Mouse (Mus musculus) MEL (cell line): Measurements from ENCODE around the gene Dock1. TPM values are rescaled to one million over a fixed set of nuclear protein-coding genes. Genes with fewer than 3 reads are reported as not detected.

Experiments
- DNase-seq: peaks from one replicate; pipeline ENCODE4 v3.0.0; 2011; ENCODE audit warnings: low read depth, low spot score
- H3K27ac ChIP-seq: 2 replicates; pipeline ENCODE4 v1.5.1; 2012; ENCODE audit warnings: low read depth, mild to moderate bottlenecking, control low read depth, low read length, moderate library complexity; ENCODE audit not compliant: control insufficient read depth
- H3K27me3 ChIP-seq, 2 experiments: fragments of 150-350 bp in 1 of 2; sonication (generic) in 1 of 2; 2 replicates each; pipeline ENCODE4 v1.6.1; 2012; ENCODE audit warnings: low read length in 2 of 2, mild to moderate bottlenecking in 2 of 2, improper control_type of control experiment in 1 of 2, moderate library complexity in 1 of 2; ENCODE audit not compliant: insufficient read depth in 2 of 2, control insufficient read depth in 1 of 2
- H3K36me3 ChIP-seq, 2 experiments: 2 replicates each; pipeline ENCODE4 v1.6.1; 2012 to 2014; ENCODE audit warnings: low read length in 2 of 2, improper control_type of control experiment in 1 of 2, inconsistent platforms in 1 of 2, mild to moderate bottlenecking in 1 of 2; ENCODE audit not compliant: insufficient read depth in 2 of 2, control insufficient read depth in 1 of 2
- H3K4me1 ChIP-seq, 2 experiments: fragments of 150-350 bp in 1 of 2; sonication (generic) in 1 of 2; 2 replicates each; pipeline ENCODE4 v1.6.1; 2012; ENCODE audit warnings: low read length in 2 of 2, improper control_type of control experiment in 1 of 2, mild to moderate bottlenecking in 1 of 2; ENCODE audit not compliant: insufficient read depth in 2 of 2, control insufficient read depth in 1 of 2
- H3K4me3 ChIP-seq, 2 experiments: fragments of 150-350 bp in 1 of 2; sonication (generic) in 1 of 2; 2 replicates each; pipeline ENCODE4 v1.5.1; 2012; ENCODE audit warnings: low read depth in 2 of 2, low read length in 2 of 2, mild to moderate bottlenecking in 2 of 2, moderate library complexity in 2 of 2, control low read depth in 1 of 2, improper control_type of control experiment in 1 of 2; ENCODE audit not compliant: control insufficient read depth in 1 of 2, insufficient read depth in 1 of 2
- H3K79me2 ChIP-seq: 2 replicates; pipeline ENCODE4 v1.6.1; 2012; ENCODE audit warnings: mild to moderate bottlenecking, low read length, moderate library complexity; ENCODE audit not compliant: control insufficient read depth, poor library complexity, insufficient read depth
- H3K9ac ChIP-seq: 2 replicates; pipeline ENCODE4 v1.6.1; 2012; ENCODE audit warnings: low read depth, mild to moderate bottlenecking, control low read depth, low read length, moderate library complexity; ENCODE audit not compliant: control insufficient read depth, poor library complexity, severe bottlenecking
- H3K9me3 ChIP-seq: fragments of 150-350 bp; sonication (generic); replicated peaks from 2 replicates; pipeline ENCODE4 v1.6.1; 2012; ENCODE audit warnings: mild to moderate bottlenecking, low read length, improper control_type of control experiment, moderate library complexity; ENCODE audit not compliant: insufficient read depth
- BHLHE40 ChIP-seq: IDR thresholded peaks from 2 replicates; pipeline ENCODE4 v1.6.1; 2012; ENCODE audit warnings: low read depth, mild to moderate bottlenecking, inconsistent platforms, low read length, improper control_type of control experiment, borderline replicate concordance
- CHD2 ChIP-seq: IDR thresholded peaks from 2 replicates; pipeline ENCODE4 v1.6.1; 2011; ENCODE audit warnings: low read length, improper control_type of control experiment
- CTCF ChIP-seq, 3 experiments: IDR thresholded peaks in 2 of 3; conservative IDR thresholded peaks in 1 of 3; 2 replicates each; pipeline ENCODE4 v1.5.1; 2011 to 2012; ENCODE audit warnings: low read length in 3 of 3, low read depth in 2 of 3, mild to moderate bottlenecking in 2 of 3, improper control_type of control experiment in 1 of 3, inconsistent platforms in 1 of 3, mixed read lengths in 1 of 3, moderate library complexity in 1 of 3; ENCODE audit not compliant: control insufficient read depth in 1 of 3, insufficient read depth in 1 of 3, poor library complexity in 1 of 3, severe bottlenecking in 1 of 3
- ELF1 ChIP-seq: IDR thresholded peaks from 2 replicates; pipeline ENCODE4 v1.6.1; 2014; ENCODE audit warnings: low read depth, mild to moderate bottlenecking, inconsistent platforms, low read length, improper control_type of control experiment, moderate library complexity
- ETS1 ChIP-seq: IDR thresholded peaks from 2 replicates; pipeline ENCODE4 v1.6.1; 2012; ENCODE audit warnings: low read depth, mild to moderate bottlenecking, inconsistent platforms, low read length, improper control_type of control experiment, moderate library complexity
- GABPA ChIP-seq: IDR thresholded peaks from 2 replicates; pipeline ENCODE4 v1.6.1; 2012; ENCODE audit warnings: low read depth, mild to moderate bottlenecking, inconsistent platforms, low read length, improper control_type of control experiment, moderate library complexity
- JUND ChIP-seq: IDR thresholded peaks from 2 replicates; pipeline ENCODE4 v1.6.1; 2011; ENCODE audit warnings: low read depth, mild to moderate bottlenecking, improper control_type of control experiment, low read length
- MAFK ChIP-seq: IDR thresholded peaks from 2 replicates; pipeline ENCODE4 v1.6.1; 2011; ENCODE audit warnings: low read depth, mild to moderate bottlenecking, low read length, improper control_type of control experiment, borderline replicate concordance
- MAX ChIP-seq: IDR thresholded peaks from 2 replicates; pipeline ENCODE4 v1.6.1; 2011; ENCODE audit warnings: low read length, improper control_type of control experiment
- MAZ ChIP-seq: IDR thresholded peaks from 2 replicates; pipeline ENCODE4 v1.6.1; 2012; ENCODE audit warnings: low read depth, mild to moderate bottlenecking, inconsistent platforms, low read length, improper control_type of control experiment
- MEF2A ChIP-seq: IDR thresholded peaks from 2 replicates; pipeline ENCODE4 v1.6.1; 2014; ENCODE audit warnings: low read depth, mild to moderate bottlenecking, inconsistent platforms, low read length, improper control_type of control experiment; ENCODE audit not compliant: poor library complexity, insufficient replicate concordance, severe bottlenecking; ENCODE audit errors: extremely low read depth
- MXI1 ChIP-seq: IDR thresholded peaks from 2 replicates; pipeline ENCODE4 v1.6.1; 2011; ENCODE audit warnings: mild to moderate bottlenecking, low read depth, low read length, improper control_type of control experiment
- MYB ChIP-seq: IDR thresholded peaks from 2 replicates; pipeline ENCODE4 v1.6.1; 2011; ENCODE audit warnings: mild to moderate bottlenecking, low read depth, low read length, improper control_type of control experiment
- POLR2A ChIP-seq, 2 experiments: IDR thresholded peaks; 2 replicates each; pipeline ENCODE4 v1.6.1; 2011 to 2012; ENCODE audit warnings: low read length in 2 of 2, mild to moderate bottlenecking in 2 of 2, control low read depth in 1 of 2, improper control_type of control experiment in 1 of 2, low read depth in 1 of 2, moderate library complexity in 1 of 2; ENCODE audit not compliant: control insufficient read depth in 1 of 2, insufficient read depth in 1 of 2, poor library complexity in 1 of 2
- RAD21 ChIP-seq: IDR thresholded peaks from 2 replicates; pipeline ENCODE4 v1.6.1; 2011; ENCODE audit warnings: mild to moderate bottlenecking, low read depth, low read length, improper control_type of control experiment
- RCOR1 ChIP-seq: IDR thresholded peaks from 2 replicates; pipeline ENCODE4 v1.6.1; 2012; ENCODE audit warnings: low read depth, mild to moderate bottlenecking, inconsistent platforms, low read length, improper control_type of control experiment
- SIN3A ChIP-seq: IDR thresholded peaks from 2 replicates; pipeline ENCODE4 v1.6.1; 2012; ENCODE audit warnings: low read length, improper control_type of control experiment, inconsistent platforms
- SMC3 ChIP-seq: IDR thresholded peaks from 2 replicates; pipeline ENCODE4 v1.6.1; 2011; ENCODE audit warnings: low read depth, low read length, improper control_type of control experiment
- TBP ChIP-seq: IDR thresholded peaks from 2 replicates; pipeline ENCODE4 v1.8.0; 2011; ENCODE audit warnings: low read depth, low read length, improper control_type of control experiment
- USF2 ChIP-seq, 2 experiments: IDR thresholded peaks; 2 replicates each; pipeline ENCODE4 v1.6.1; 2011 to 2012; ENCODE audit warnings: improper control_type of control experiment in 2 of 2, low read length in 2 of 2, borderline replicate concordance in 1 of 2, inconsistent platforms in 1 of 2, low read depth in 1 of 2, mild to moderate bottlenecking in 1 of 2; ENCODE audit not compliant: insufficient read depth in 1 of 2
- ZC3H11A ChIP-seq: IDR thresholded peaks from 2 replicates; pipeline ENCODE4 v1.6.1; 2012; ENCODE audit warnings: low read depth, mild to moderate bottlenecking, inconsistent platforms, low read length, improper control_type of control experiment
- ZKSCAN1 ChIP-seq: IDR thresholded peaks from 2 replicates; pipeline ENCODE4 v1.6.1; 2012; ENCODE audit warnings: low read depth, mild to moderate bottlenecking, inconsistent platforms, low read length, improper control_type of control experiment, moderate library complexity
- ZMIZ1 ChIP-seq: IDR thresholded peaks from 2 replicates; pipeline ENCODE4 v1.6.1; 2012; ENCODE audit warnings: low read depth, mild to moderate bottlenecking, inconsistent platforms, low read length, improper control_type of control experiment, moderate library complexity
- ZNF384 ChIP-seq: IDR thresholded peaks from 2 replicates; pipeline ENCODE4 v1.6.1; 2012; ENCODE audit warnings: low read depth, mild to moderate bottlenecking, inconsistent platforms, low read length, improper control_type of control experiment
- polyA plus RNA-seq, 2 experiments: library from polyadenylated mRNA; stranded (reverse) in 1 of 2; unstranded in 1 of 2; fragments of >175 nt in 1 of 2; fragments of >200 nt in 1 of 2; gene quantifications; 2 replicates each; pipeline versions ENCODE4 v1.2.1 to v1.2.4; 2012; ENCODE audit warnings: low replicate concordance in 2 of 2, low read depth in 1 of 2; ENCODE audit not compliant: insufficient read length in 2 of 2, insufficient read depth in 1 of 2, missing spikeins in 1 of 2
- total RNA-seq: library from RNA; depleted of rRNA; stranded (reverse); fragments of 300-350 nt; gene quantifications from 2 replicates; pipeline ENCODE4 v1.2.3, GENCODE M21; 2012

Gene Dock1
- total and polyA plus RNA-seq, 3 experiments: not detected

DNA sequence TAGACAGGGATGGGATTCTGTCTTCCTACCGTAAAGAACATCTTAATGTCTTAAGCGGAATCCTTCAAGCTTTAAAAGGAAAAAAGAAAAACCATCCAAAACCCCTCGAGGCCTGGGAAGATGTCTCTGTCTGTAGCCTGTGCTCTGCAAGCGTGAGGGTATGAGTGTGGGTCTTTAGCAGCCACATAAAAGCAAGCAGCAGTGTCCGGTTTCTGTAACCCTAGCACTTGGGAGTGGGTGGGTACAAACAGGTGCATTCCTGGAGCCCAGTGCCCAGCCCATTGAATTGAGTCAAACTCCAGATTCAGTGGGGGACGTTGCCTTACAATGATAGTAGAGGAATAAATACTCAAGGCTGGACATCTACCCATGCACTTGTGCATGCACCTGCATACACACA, 105.9 kb downstream of the Dock1 start:
- Histone ChIP-seq H3K27ac (no peak overlapping the region), H3K4me1 (no peaks in the 10 kb centered on the region), H3K9ac (no peak overlapping the region), H3K9me3 (no peaks in the 10 kb centered on the region; the same call in 1 of the 2 replicates), H3K27me3 (no peaks in the 10 kb centered on the region), H3K4me3 (no peak overlapping the region), H3K36me3 (no peaks in the 10 kb centered on the region), H3K79me2 (no peaks in the 10 kb centered on the region)
- TF ChIP-seq MEF2A: no peak
- no peak for TF ChIP-seq MAX
- no peak for TF ChIP-seq CHD2
- TF ChIP-seq ETS1: no peak
- no peak for TF ChIP-seq ZC3H11A
- no peak for DNase-seq

DNA sequence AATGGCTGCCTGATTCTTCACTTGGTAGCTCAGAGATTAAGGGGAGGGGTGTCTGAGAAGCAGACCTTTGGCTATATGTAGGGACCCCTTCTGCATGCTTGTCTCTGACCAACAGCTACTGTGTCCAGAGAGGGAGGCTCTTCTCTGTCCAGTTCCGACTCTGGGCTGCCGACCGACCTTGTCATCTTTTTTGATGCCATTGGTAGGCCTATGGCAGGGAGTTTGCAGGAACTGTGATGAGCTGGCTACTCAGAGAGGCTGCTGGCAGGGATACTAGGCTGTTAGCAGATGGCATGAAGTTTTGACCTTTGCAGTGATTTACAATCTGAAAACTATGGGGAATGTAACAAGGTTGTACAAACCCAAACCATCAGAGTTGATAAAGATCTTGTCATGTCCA, 109.3 kb downstream of the Dock1 start:
- no peaks in the 10 kb centered on the region for H3K27me3 ChIP-seq
- no peaks in the 10 kb centered on the region for H3K79me2 ChIP-seq
- no peak overlapping the region for H3K4me3 ChIP-seq
- H3K4me1 ChIP-seq: no peaks in the 10 kb centered on the region
- no peaks in the 10 kb centered on the region; the same call in 1 of the 2 replicates for H3K9me3 ChIP-seq
- DNase-seq: no peak
- no peak overlapping the region for H3K9ac ChIP-seq
- H3K27ac ChIP-seq: no peak overlapping the region
- no peak for TF ChIP-seq CHD2
- TF ChIP-seq ETS1: no peak
- no peak for TF ChIP-seq USF2 (IDR thresholded peaks at IDR 0.05; ENCODE audit: borderline replicate concordance in 1 of 2, insufficient read depth in 1 of 2, low read depth in 1 of 2, low read length in 2 of 2)
- TF ChIP-seq MEF2A: no peak
- TF ChIP-seq JUND: no peak
- no peak for TF ChIP-seq MAZ
- TF ChIP-seq RAD21: no peak
- TF ChIP-seq RCOR1: no peak
- H3K36me3 ChIP-seq: no peaks in the 10 kb centered on the region

GRCm38 (mm10) chr7:134787110-134787509, 116.7 kb downstream of the Dock1 start:
- no peak for TF ChIP-seq SMC3
- no peak for TF ChIP-seq RCOR1
- TF ChIP-seq BHLHE40: no peak
- no peak for TF ChIP-seq MXI1
- TF ChIP-seq ZKSCAN1: no peak
- TF ChIP-seq MEF2A: no peak
- TF ChIP-seq CTCF (IDR thresholded peaks at IDR 0.05 in 2 of 3, conservative IDR thresholded peaks at IDR 0.05 in 1 of 3; ENCODE audit: control insufficient read depth in 1 of 3, insufficient read depth in 1 of 3, low read depth in 2 of 3, low read length in 3 of 3, poor library complexity in 1 of 3, severe bottlenecking in 1 of 3): no peak
- no peak for TF ChIP-seq ZNF384
- no peak for TF ChIP-seq ELF1
- no peak for TF ChIP-seq TBP
- no peak for TF ChIP-seq CHD2
- TF ChIP-seq MYB: no peak
- TF ChIP-seq SIN3A: no peak
- no peak for TF ChIP-seq ZMIZ1
- TF ChIP-seq GABPA: no peak
- no peak for TF ChIP-seq POLR2A (IDR thresholded peaks at IDR 0.05; ENCODE audit: control insufficient read depth in 1 of 2, insufficient read depth in 1 of 2, low read depth in 1 of 2, low read length in 2 of 2, poor library complexity in 1 of 2)
- no peak for TF ChIP-seq MAFK
- DNase-seq: no peak
- Histone ChIP-seq H3K36me3 (no peaks in the 10 kb centered on the region), H3K4me3 (no peak overlapping the region), H3K9me3 (no peaks in the 10 kb centered on the region), H3K79me2 (no peaks in the 10 kb centered on the region), H3K27me3 (no peaks in the 10 kb centered on the region), H3K27ac (no peak overlapping the region), H3K9ac (no peak overlapping the region), H3K4me1 (no peaks in the 10 kb centered on the region)
